Mouse (Mus musculus) MEL (cell line): ENCODE results near the gene S100a16. TPM values are rescaled to one million over a fixed set of nuclear protein-coding genes. Genes with fewer than 3 reads are reported as not detected.

Experiments
- DNase-seq: peaks from one replicate; pipeline ENCODE4 v3.0.0; 2011; ENCODE audit warnings: low read depth, low spot score
- H3K27ac ChIP-seq: 2 replicates; pipeline ENCODE4 v1.5.1; 2012; ENCODE audit warnings: low read depth, mild to moderate bottlenecking, control low read depth, low read length, moderate library complexity; ENCODE audit not compliant: control insufficient read depth
- H3K27me3 ChIP-seq, 2 experiments: fragments of 150-350 bp in 1 of 2; sonication (generic) in 1 of 2; 2 replicates each; pipeline ENCODE4 v1.6.1; 2012; ENCODE audit warnings: low read length in 2 of 2, mild to moderate bottlenecking in 2 of 2, improper control_type of control experiment in 1 of 2, moderate library complexity in 1 of 2; ENCODE audit not compliant: insufficient read depth in 2 of 2, control insufficient read depth in 1 of 2
- H3K36me3 ChIP-seq, 2 experiments: 2 replicates each; pipeline ENCODE4 v1.6.1; 2012 to 2014; ENCODE audit warnings: low read length in 2 of 2, improper control_type of control experiment in 1 of 2, inconsistent platforms in 1 of 2, mild to moderate bottlenecking in 1 of 2; ENCODE audit not compliant: insufficient read depth in 2 of 2, control insufficient read depth in 1 of 2
- H3K4me1 ChIP-seq, 2 experiments: fragments of 150-350 bp in 1 of 2; sonication (generic) in 1 of 2; 2 replicates each; pipeline ENCODE4 v1.6.1; 2012; ENCODE audit warnings: low read length in 2 of 2, improper control_type of control experiment in 1 of 2, mild to moderate bottlenecking in 1 of 2; ENCODE audit not compliant: insufficient read depth in 2 of 2, control insufficient read depth in 1 of 2
- H3K4me3 ChIP-seq, 2 experiments: fragments of 150-350 bp in 1 of 2; sonication (generic) in 1 of 2; 2 replicates each; pipeline ENCODE4 v1.5.1; 2012; ENCODE audit warnings: low read depth in 2 of 2, low read length in 2 of 2, mild to moderate bottlenecking in 2 of 2, moderate library complexity in 2 of 2, control low read depth in 1 of 2, improper control_type of control experiment in 1 of 2; ENCODE audit not compliant: control insufficient read depth in 1 of 2, insufficient read depth in 1 of 2
- H3K79me2 ChIP-seq: 2 replicates; pipeline ENCODE4 v1.6.1; 2012; ENCODE audit warnings: mild to moderate bottlenecking, low read length, moderate library complexity; ENCODE audit not compliant: control insufficient read depth, poor library complexity, insufficient read depth
- H3K9ac ChIP-seq: 2 replicates; pipeline ENCODE4 v1.6.1; 2012; ENCODE audit warnings: low read depth, mild to moderate bottlenecking, control low read depth, low read length, moderate library complexity; ENCODE audit not compliant: control insufficient read depth, poor library complexity, severe bottlenecking
- H3K9me3 ChIP-seq: fragments of 150-350 bp; sonication (generic); replicated peaks from 2 replicates; pipeline ENCODE4 v1.6.1; 2012; ENCODE audit warnings: mild to moderate bottlenecking, low read length, improper control_type of control experiment, moderate library complexity; ENCODE audit not compliant: insufficient read depth
- BHLHE40 ChIP-seq: IDR thresholded peaks from 2 replicates; pipeline ENCODE4 v1.6.1; 2012; ENCODE audit warnings: low read depth, mild to moderate bottlenecking, inconsistent platforms, low read length, improper control_type of control experiment, borderline replicate concordance
- CHD2 ChIP-seq: IDR thresholded peaks from 2 replicates; pipeline ENCODE4 v1.6.1; 2011; ENCODE audit warnings: low read length, improper control_type of control experiment
- CTCF ChIP-seq, 3 experiments: IDR thresholded peaks in 2 of 3; conservative IDR thresholded peaks in 1 of 3; 2 replicates each; pipeline ENCODE4 v1.5.1; 2011 to 2012; ENCODE audit warnings: low read length in 3 of 3, low read depth in 2 of 3, mild to moderate bottlenecking in 2 of 3, improper control_type of control experiment in 1 of 3, inconsistent platforms in 1 of 3, mixed read lengths in 1 of 3, moderate library complexity in 1 of 3; ENCODE audit not compliant: control insufficient read depth in 1 of 3, insufficient read depth in 1 of 3, poor library complexity in 1 of 3, severe bottlenecking in 1 of 3
- E2F4 ChIP-seq: IDR thresholded peaks from 2 replicates; pipeline ENCODE4 v1.6.1; 2011; ENCODE audit warnings: low read depth, low read length, improper control_type of control experiment, borderline replicate concordance
- ELF1 ChIP-seq: IDR thresholded peaks from 2 replicates; pipeline ENCODE4 v1.6.1; 2014; ENCODE audit warnings: low read depth, mild to moderate bottlenecking, inconsistent platforms, low read length, improper control_type of control experiment, moderate library complexity
- ETS1 ChIP-seq: IDR thresholded peaks from 2 replicates; pipeline ENCODE4 v1.6.1; 2012; ENCODE audit warnings: low read depth, mild to moderate bottlenecking, inconsistent platforms, low read length, improper control_type of control experiment, moderate library complexity
- GABPA ChIP-seq: IDR thresholded peaks from 2 replicates; pipeline ENCODE4 v1.6.1; 2012; ENCODE audit warnings: low read depth, mild to moderate bottlenecking, inconsistent platforms, low read length, improper control_type of control experiment, moderate library complexity
- GATA1 ChIP-seq: IDR thresholded peaks from 2 replicates; pipeline ENCODE4 v1.6.1; 2011; ENCODE audit warnings: low read depth, low read length, improper control_type of control experiment
- HCFC1 ChIP-seq: IDR thresholded peaks from 2 replicates; pipeline ENCODE4 v1.6.1; 2012; ENCODE audit warnings: low read depth, mild to moderate bottlenecking, inconsistent platforms, low read length, improper control_type of control experiment, moderate library complexity
- JUND ChIP-seq: IDR thresholded peaks from 2 replicates; pipeline ENCODE4 v1.6.1; 2011; ENCODE audit warnings: low read depth, mild to moderate bottlenecking, improper control_type of control experiment, low read length
- KAT2A ChIP-seq: conservative IDR thresholded peaks from 2 replicates; pipeline ENCODE4 v1.6.1; 2012; ENCODE audit warnings: low read depth, low read length, improper control_type of control experiment, inconsistent platforms
- MAX ChIP-seq: IDR thresholded peaks from 2 replicates; pipeline ENCODE4 v1.6.1; 2011; ENCODE audit warnings: low read length, improper control_type of control experiment
- MAZ ChIP-seq: IDR thresholded peaks from 2 replicates; pipeline ENCODE4 v1.6.1; 2012; ENCODE audit warnings: low read depth, mild to moderate bottlenecking, inconsistent platforms, low read length, improper control_type of control experiment
- MEF2A ChIP-seq: IDR thresholded peaks from 2 replicates; pipeline ENCODE4 v1.6.1; 2014; ENCODE audit warnings: low read depth, mild to moderate bottlenecking, inconsistent platforms, low read length, improper control_type of control experiment; ENCODE audit not compliant: poor library complexity, insufficient replicate concordance, severe bottlenecking; ENCODE audit errors: extremely low read depth
- MXI1 ChIP-seq: IDR thresholded peaks from 2 replicates; pipeline ENCODE4 v1.6.1; 2011; ENCODE audit warnings: mild to moderate bottlenecking, low read depth, low read length, improper control_type of control experiment
- MYC ChIP-seq: IDR thresholded peaks from 2 replicates; pipeline ENCODE4 v1.6.1; 2011; ENCODE audit warnings: low read depth, mild to moderate bottlenecking, low read length, improper control_type of control experiment, moderate library complexity
- NELFE ChIP-seq: IDR thresholded peaks from 2 replicates; pipeline ENCODE4 v1.6.1; 2011; ENCODE audit warnings: low read depth, low read length, improper control_type of control experiment
- NRF1 ChIP-seq: IDR thresholded peaks from 2 replicates; pipeline ENCODE4 v1.6.1; 2014; ENCODE audit warnings: low read depth, mild to moderate bottlenecking, inconsistent platforms, low read length, improper control_type of control experiment, moderate library complexity; ENCODE audit not compliant: poor library complexity, insufficient read depth, severe bottlenecking
- POLR2A ChIP-seq, 2 experiments: IDR thresholded peaks; 2 replicates each; pipeline ENCODE4 v1.6.1; 2011 to 2012; ENCODE audit warnings: low read length in 2 of 2, mild to moderate bottlenecking in 2 of 2, control low read depth in 1 of 2, improper control_type of control experiment in 1 of 2, low read depth in 1 of 2, moderate library complexity in 1 of 2; ENCODE audit not compliant: control insufficient read depth in 1 of 2, insufficient read depth in 1 of 2, poor library complexity in 1 of 2
- POLR2AphosphoS2 ChIP-seq: IDR thresholded peaks from 2 replicates; pipeline ENCODE4 v1.6.1; 2011; ENCODE audit warnings: low read length, improper control_type of control experiment
- POLR2AphosphoS5 ChIP-seq: IDR thresholded peaks from 2 replicates; pipeline ENCODE4 v1.6.1; 2012; ENCODE audit warnings: low read depth, borderline replicate concordance, mild to moderate bottlenecking, inconsistent platforms, low read length, moderate library complexity, mixed read lengths
- RAD21 ChIP-seq: IDR thresholded peaks from 2 replicates; pipeline ENCODE4 v1.6.1; 2011; ENCODE audit warnings: mild to moderate bottlenecking, low read depth, low read length, improper control_type of control experiment
- RCOR1 ChIP-seq: IDR thresholded peaks from 2 replicates; pipeline ENCODE4 v1.6.1; 2012; ENCODE audit warnings: low read depth, mild to moderate bottlenecking, inconsistent platforms, low read length, improper control_type of control experiment
- SIN3A ChIP-seq: IDR thresholded peaks from 2 replicates; pipeline ENCODE4 v1.6.1; 2012; ENCODE audit warnings: low read length, improper control_type of control experiment, inconsistent platforms
- SMC3 ChIP-seq: IDR thresholded peaks from 2 replicates; pipeline ENCODE4 v1.6.1; 2011; ENCODE audit warnings: low read depth, low read length, improper control_type of control experiment
- TBP ChIP-seq: IDR thresholded peaks from 2 replicates; pipeline ENCODE4 v1.8.0; 2011; ENCODE audit warnings: low read depth, low read length, improper control_type of control experiment
- TCF12 ChIP-seq: IDR thresholded peaks from 2 replicates; pipeline ENCODE4 v1.6.1; 2014; ENCODE audit warnings: low read depth, mild to moderate bottlenecking, inconsistent platforms, low read length, improper control_type of control experiment, moderate library complexity
- USF1 ChIP-seq: IDR thresholded peaks from 2 replicates; pipeline ENCODE4 v1.6.1; 2014; ENCODE audit warnings: low read depth, mild to moderate bottlenecking, inconsistent platforms, low read length, improper control_type of control experiment, moderate library complexity
- ZC3H11A ChIP-seq: IDR thresholded peaks from 2 replicates; pipeline ENCODE4 v1.6.1; 2012; ENCODE audit warnings: low read depth, mild to moderate bottlenecking, inconsistent platforms, low read length, improper control_type of control experiment
- ZMIZ1 ChIP-seq: IDR thresholded peaks from 2 replicates; pipeline ENCODE4 v1.6.1; 2012; ENCODE audit warnings: low read depth, mild to moderate bottlenecking, inconsistent platforms, low read length, improper control_type of control experiment, moderate library complexity
- ZNF384 ChIP-seq: IDR thresholded peaks from 2 replicates; pipeline ENCODE4 v1.6.1; 2012; ENCODE audit warnings: low read depth, mild to moderate bottlenecking, inconsistent platforms, low read length, improper control_type of control experiment
- polyA plus RNA-seq, 2 experiments: library from polyadenylated mRNA; stranded (reverse) in 1 of 2; unstranded in 1 of 2; fragments of >175 nt in 1 of 2; fragments of >200 nt in 1 of 2; gene quantifications; 2 replicates each; pipeline versions ENCODE4 v1.2.1 to v1.2.4; 2012; ENCODE audit warnings: low replicate concordance in 2 of 2, low read depth in 1 of 2; ENCODE audit not compliant: insufficient read length in 2 of 2, insufficient read depth in 1 of 2, missing spikeins in 1 of 2
- total RNA-seq: library from RNA; depleted of rRNA; stranded (reverse); fragments of 300-350 nt; gene quantifications from 2 replicates; pipeline ENCODE4 v1.2.3, GENCODE M21; 2012

The S100a16 gene
- total and polyA plus RNA-seq, 3 experiments: not detected

- no peaks in the 10 kb centered on the region for H3K9me3 ChIP-seq
- H3K36me3 ChIP-seq: peaks cover 11 to 23% of the 10 kb centered on the region in 2 experiments
- H3K4me1 ChIP-seq: peaks cover 3 to 11% of the 10 kb centered on the region in 2 experiments; a peak in 2 of 4 replicates
- H3K79me2 ChIP-seq: peaks cover 4% of the 10 kb centered on the region
- H3K4me3 ChIP-seq: no peak overlapping the region
- no peak overlapping the region for H3K9ac ChIP-seq
- TF ChIP-seq POLR2AphosphoS2 (peak; percentile 35), ELF1 (no peak)
- TF ChIP-seq, all 39 proteins: peak for 1
- Histone ChIP-seq H3K27ac (no peak overlapping the region), H3K27me3 (no peaks in the 10 kb centered on the region)
- DNase-seq: no peak
Measured at GRCm38 (mm10) chr3:90488576-90488975, 48.5 kb upstream of the S100a16 start.

DNA sequence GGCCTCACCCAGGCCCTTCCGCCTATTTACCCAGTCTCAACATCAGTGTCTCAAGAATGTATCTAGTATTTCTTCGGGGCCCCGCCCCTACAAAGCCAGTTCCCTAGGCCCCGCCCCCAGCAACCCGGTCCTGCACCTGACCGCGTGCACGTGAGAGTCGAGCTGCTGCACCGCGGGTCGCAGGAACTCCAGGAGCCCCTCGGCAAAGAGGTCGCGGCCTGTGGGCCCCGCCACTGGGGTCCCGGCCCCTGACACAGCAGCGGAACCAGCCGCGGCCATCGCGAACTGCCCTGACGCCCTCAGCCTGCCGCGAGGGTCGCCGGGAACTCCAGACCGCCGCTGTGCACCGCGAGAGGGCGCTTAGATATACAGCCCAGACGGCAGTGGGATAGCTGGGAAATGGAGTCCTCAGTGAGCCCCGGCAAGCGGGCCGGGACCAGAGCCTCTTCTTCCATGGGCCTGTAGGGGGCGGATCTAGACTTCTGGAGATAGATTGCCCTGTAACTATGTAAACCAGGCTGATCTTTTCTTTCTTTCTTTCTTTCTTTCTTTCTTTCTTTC, 46.3 kb upstream of the S100a16 start, which contains the start of gene Snapin:
Gene Snapin (minus strand): TSS at position 338 of the 561 bp plus-strand sequence.
- peaks cover 4% of the 10 kb centered on the region for H3K79me2 ChIP-seq
- H3K9ac ChIP-seq: peak within 1 kb of the TSS; percentile 87
- peak within 1 kb of the TSS; percentile 78 for H3K27ac ChIP-seq
- peaks cover 3 to 11% of the 10 kb centered on the region in 2 experiments; a peak in 2 of 4 replicates for H3K4me1 ChIP-seq
- peak; percentile 99 for DNase-seq
- H3K27me3 ChIP-seq: no peaks in the 10 kb centered on the region
- H3K9me3 ChIP-seq: no peaks in the 10 kb centered on the region
- H3K36me3 ChIP-seq: peaks cover 11 to 12% of the 10 kb centered on the region in 2 experiments
- peak within 1 kb of the TSS; percentile 70 to 79 for H3K4me3 ChIP-seq
- TF ChIP-seq SMC3 (peak; percentile 17; the same call in 1 of the 2 replicates), E2F4 (no peak), MEF2A (no peak), SIN3A (peak; percentile 91), GATA1 (no peak), RAD21 (no peak), JUND (no peak), MXI1 (peak; percentile 81), NELFE (peak; percentile 99), ZC3H11A (no peak), MAX (peak; percentile 63; the same call in 1 of the 2 replicates), RCOR1 (peak; percentile 40), TCF12 (peak; percentile 56; the same call in 1 of the 2 replicates), POLR2AphosphoS2 (peak; percentile 96), CHD2 (peak; percentile 93), MAZ (0 out of 2 replicates have a peak, but pooled peaks have one; percentile 17), GABPA (no peak), USF1 (peak; percentile 58; the same call in 1 of the 2 replicates), BHLHE40 (peak; percentile 93), HCFC1 (peak; percentile 95), ZNF384 (no peak), NRF1 (no peak), ELF1 (peak; percentile 53), CTCF (IDR thresholded peaks at IDR 0.05 in 2 of 3, conservative IDR thresholded peaks at IDR 0.05 in 1 of 3; ENCODE audit: control insufficient read depth in 1 of 3, insufficient read depth in 1 of 3, low read depth in 2 of 3, low read length in 3 of 3, poor library complexity in 1 of 3, severe bottlenecking in 1 of 3) (peak; percentile 37 to 82 (median 81); a peak in 5 of 6 replicates), POLR2AphosphoS5 (no peak), KAT2A (peak; percentile 86), ETS1 (peak; percentile 26; the same call in 1 of the 2 replicates), ZMIZ1 (peak; percentile 90), TBP (peak; percentile 69), POLR2A (IDR thresholded peaks at IDR 0.05; ENCODE audit: control insufficient read depth in 1 of 2, insufficient read depth in 1 of 2, low read depth in 1 of 2, low read length in 2 of 2, poor library complexity in 1 of 2) (peak; percentile 94 to 97), MYC (peak; percentile 93; the same call in 1 of the 2 replicates)
